Mouse (Mus musculus) MEL (cell line): ENCODE results near the gene Fam227b. TPM values are rescaled to one million over a fixed set of nuclear protein-coding genes. Genes with fewer than 3 reads are reported as not detected.

ENCODE experiments used
- DNase-seq: peaks from one replicate; pipeline ENCODE4 v3.0.0; 2011; ENCODE audit warnings: low read depth, low spot score
- H3K27ac ChIP-seq: 2 replicates; pipeline ENCODE4 v1.5.1; 2012; ENCODE audit warnings: low read depth, mild to moderate bottlenecking, control low read depth, low read length, moderate library complexity; ENCODE audit not compliant: control insufficient read depth
- H3K27me3 ChIP-seq, 2 experiments: fragments of 150-350 bp in 1 of 2; sonication (generic) in 1 of 2; 2 replicates each; pipeline ENCODE4 v1.6.1; 2012; ENCODE audit warnings: low read length in 2 of 2, mild to moderate bottlenecking in 2 of 2, improper control_type of control experiment in 1 of 2, moderate library complexity in 1 of 2; ENCODE audit not compliant: insufficient read depth in 2 of 2, control insufficient read depth in 1 of 2
- H3K36me3 ChIP-seq, 2 experiments: 2 replicates each; pipeline ENCODE4 v1.6.1; 2012 to 2014; ENCODE audit warnings: low read length in 2 of 2, improper control_type of control experiment in 1 of 2, inconsistent platforms in 1 of 2, mild to moderate bottlenecking in 1 of 2; ENCODE audit not compliant: insufficient read depth in 2 of 2, control insufficient read depth in 1 of 2
- H3K4me1 ChIP-seq, 2 experiments: fragments of 150-350 bp in 1 of 2; sonication (generic) in 1 of 2; 2 replicates each; pipeline ENCODE4 v1.6.1; 2012; ENCODE audit warnings: low read length in 2 of 2, improper control_type of control experiment in 1 of 2, mild to moderate bottlenecking in 1 of 2; ENCODE audit not compliant: insufficient read depth in 2 of 2, control insufficient read depth in 1 of 2
- H3K4me3 ChIP-seq, 2 experiments: fragments of 150-350 bp in 1 of 2; sonication (generic) in 1 of 2; 2 replicates each; pipeline ENCODE4 v1.5.1; 2012; ENCODE audit warnings: low read depth in 2 of 2, low read length in 2 of 2, mild to moderate bottlenecking in 2 of 2, moderate library complexity in 2 of 2, control low read depth in 1 of 2, improper control_type of control experiment in 1 of 2; ENCODE audit not compliant: control insufficient read depth in 1 of 2, insufficient read depth in 1 of 2
- H3K79me2 ChIP-seq: 2 replicates; pipeline ENCODE4 v1.6.1; 2012; ENCODE audit warnings: mild to moderate bottlenecking, low read length, moderate library complexity; ENCODE audit not compliant: control insufficient read depth, poor library complexity, insufficient read depth
- H3K9ac ChIP-seq: 2 replicates; pipeline ENCODE4 v1.6.1; 2012; ENCODE audit warnings: low read depth, mild to moderate bottlenecking, control low read depth, low read length, moderate library complexity; ENCODE audit not compliant: control insufficient read depth, poor library complexity, severe bottlenecking
- H3K9me3 ChIP-seq: fragments of 150-350 bp; sonication (generic); replicated peaks from 2 replicates; pipeline ENCODE4 v1.6.1; 2012; ENCODE audit warnings: mild to moderate bottlenecking, low read length, improper control_type of control experiment, moderate library complexity; ENCODE audit not compliant: insufficient read depth
- CHD2 ChIP-seq: IDR thresholded peaks from 2 replicates; pipeline ENCODE4 v1.6.1; 2011; ENCODE audit warnings: low read length, improper control_type of control experiment
- E2F4 ChIP-seq: IDR thresholded peaks from 2 replicates; pipeline ENCODE4 v1.6.1; 2011; ENCODE audit warnings: low read depth, low read length, improper control_type of control experiment, borderline replicate concordance
- ELF1 ChIP-seq: IDR thresholded peaks from 2 replicates; pipeline ENCODE4 v1.6.1; 2014; ENCODE audit warnings: low read depth, mild to moderate bottlenecking, inconsistent platforms, low read length, improper control_type of control experiment, moderate library complexity
- ETS1 ChIP-seq: IDR thresholded peaks from 2 replicates; pipeline ENCODE4 v1.6.1; 2012; ENCODE audit warnings: low read depth, mild to moderate bottlenecking, inconsistent platforms, low read length, improper control_type of control experiment, moderate library complexity
- GABPA ChIP-seq: IDR thresholded peaks from 2 replicates; pipeline ENCODE4 v1.6.1; 2012; ENCODE audit warnings: low read depth, mild to moderate bottlenecking, inconsistent platforms, low read length, improper control_type of control experiment, moderate library complexity
- HCFC1 ChIP-seq: IDR thresholded peaks from 2 replicates; pipeline ENCODE4 v1.6.1; 2012; ENCODE audit warnings: low read depth, mild to moderate bottlenecking, inconsistent platforms, low read length, improper control_type of control experiment, moderate library complexity
- JUND ChIP-seq: IDR thresholded peaks from 2 replicates; pipeline ENCODE4 v1.6.1; 2011; ENCODE audit warnings: low read depth, mild to moderate bottlenecking, improper control_type of control experiment, low read length
- KAT2A ChIP-seq: conservative IDR thresholded peaks from 2 replicates; pipeline ENCODE4 v1.6.1; 2012; ENCODE audit warnings: low read depth, low read length, improper control_type of control experiment, inconsistent platforms
- MAFK ChIP-seq: IDR thresholded peaks from 2 replicates; pipeline ENCODE4 v1.6.1; 2011; ENCODE audit warnings: low read depth, mild to moderate bottlenecking, low read length, improper control_type of control experiment, borderline replicate concordance
- MXI1 ChIP-seq: IDR thresholded peaks from 2 replicates; pipeline ENCODE4 v1.6.1; 2011; ENCODE audit warnings: mild to moderate bottlenecking, low read depth, low read length, improper control_type of control experiment
- MYB ChIP-seq: IDR thresholded peaks from 2 replicates; pipeline ENCODE4 v1.6.1; 2011; ENCODE audit warnings: mild to moderate bottlenecking, low read depth, low read length, improper control_type of control experiment
- MYC ChIP-seq: IDR thresholded peaks from 2 replicates; pipeline ENCODE4 v1.6.1; 2011; ENCODE audit warnings: low read depth, mild to moderate bottlenecking, low read length, improper control_type of control experiment, moderate library complexity
- NELFE ChIP-seq: IDR thresholded peaks from 2 replicates; pipeline ENCODE4 v1.6.1; 2011; ENCODE audit warnings: low read depth, low read length, improper control_type of control experiment
- POLR2A ChIP-seq, 2 experiments: IDR thresholded peaks; 2 replicates each; pipeline ENCODE4 v1.6.1; 2011 to 2012; ENCODE audit warnings: low read length in 2 of 2, mild to moderate bottlenecking in 2 of 2, control low read depth in 1 of 2, improper control_type of control experiment in 1 of 2, low read depth in 1 of 2, moderate library complexity in 1 of 2; ENCODE audit not compliant: control insufficient read depth in 1 of 2, insufficient read depth in 1 of 2, poor library complexity in 1 of 2
- POLR2AphosphoS2 ChIP-seq: IDR thresholded peaks from 2 replicates; pipeline ENCODE4 v1.6.1; 2011; ENCODE audit warnings: low read length, improper control_type of control experiment
- POLR2AphosphoS5 ChIP-seq: IDR thresholded peaks from 2 replicates; pipeline ENCODE4 v1.6.1; 2012; ENCODE audit warnings: low read depth, borderline replicate concordance, mild to moderate bottlenecking, inconsistent platforms, low read length, moderate library complexity, mixed read lengths
- RAD21 ChIP-seq: IDR thresholded peaks from 2 replicates; pipeline ENCODE4 v1.6.1; 2011; ENCODE audit warnings: mild to moderate bottlenecking, low read depth, low read length, improper control_type of control experiment
- RCOR1 ChIP-seq: IDR thresholded peaks from 2 replicates; pipeline ENCODE4 v1.6.1; 2012; ENCODE audit warnings: low read depth, mild to moderate bottlenecking, inconsistent platforms, low read length, improper control_type of control experiment
- SIN3A ChIP-seq: IDR thresholded peaks from 2 replicates; pipeline ENCODE4 v1.6.1; 2012; ENCODE audit warnings: low read length, improper control_type of control experiment, inconsistent platforms
- TAL1 ChIP-seq: IDR thresholded peaks from 2 replicates; pipeline ENCODE4 v1.6.1; 2012; ENCODE audit warnings: mild to moderate bottlenecking, inconsistent platforms, low read length, moderate library complexity, mixed read lengths
- UBTF ChIP-seq: IDR thresholded peaks from 2 replicates; pipeline ENCODE4 v1.6.1; 2012; ENCODE audit warnings: low read depth, mild to moderate bottlenecking, inconsistent platforms, low read length, improper control_type of control experiment, moderate library complexity, borderline replicate concordance; ENCODE audit not compliant: insufficient read depth
- ZC3H11A ChIP-seq: IDR thresholded peaks from 2 replicates; pipeline ENCODE4 v1.6.1; 2012; ENCODE audit warnings: low read depth, mild to moderate bottlenecking, inconsistent platforms, low read length, improper control_type of control experiment
- ZKSCAN1 ChIP-seq: IDR thresholded peaks from 2 replicates; pipeline ENCODE4 v1.6.1; 2012; ENCODE audit warnings: low read depth, mild to moderate bottlenecking, inconsistent platforms, low read length, improper control_type of control experiment, moderate library complexity
- ZMIZ1 ChIP-seq: IDR thresholded peaks from 2 replicates; pipeline ENCODE4 v1.6.1; 2012; ENCODE audit warnings: low read depth, mild to moderate bottlenecking, inconsistent platforms, low read length, improper control_type of control experiment, moderate library complexity
- ZNF384 ChIP-seq: IDR thresholded peaks from 2 replicates; pipeline ENCODE4 v1.6.1; 2012; ENCODE audit warnings: low read depth, mild to moderate bottlenecking, inconsistent platforms, low read length, improper control_type of control experiment
- polyA plus RNA-seq, 2 experiments: library from polyadenylated mRNA; stranded (reverse) in 1 of 2; unstranded in 1 of 2; fragments of >175 nt in 1 of 2; fragments of >200 nt in 1 of 2; gene quantifications; 2 replicates each; pipeline versions ENCODE4 v1.2.1 to v1.2.4; 2012; ENCODE audit warnings: low replicate concordance in 2 of 2, low read depth in 1 of 2; ENCODE audit not compliant: insufficient read length in 2 of 2, insufficient read depth in 1 of 2, missing spikeins in 1 of 2
- total RNA-seq: library from RNA; depleted of rRNA; stranded (reverse); fragments of 300-350 nt; gene quantifications from 2 replicates; pipeline ENCODE4 v1.2.3, GENCODE M21; 2012

Fam227b gene
- total and polyA plus RNA-seq, 3 experiments, result not detected

GRCm38 (mm10) chr2:126090432-126090831 lies 61.4 kb downstream of the Fam227b start (continued):
- TF ChIP-seq NELFE (no peak), MAFK (no peak)

GRCm38 (mm10) chr2:126086187-126086586 lies 65.6 kb downstream of the Fam227b start:
- DNase-seq, result no peak
- H3K9ac ChIP-seq, result no peak overlapping the region
- no peaks in the 10 kb centered on the region for H3K79me2 ChIP-seq
- no peak for TF ChIP-seq MYB
- TF ChIP-seq KAT2A, result no peak
- no peak for TF ChIP-seq POLR2A (IDR thresholded peaks at IDR 0.05; ENCODE audit: control insufficient read depth in 1 of 2, insufficient read depth in 1 of 2, low read depth in 1 of 2, low read length in 2 of 2, poor library complexity in 1 of 2)
- no peak for TF ChIP-seq SIN3A
- no peak for TF ChIP-seq TAL1
- TF ChIP-seq MYC, result no peak
- TF ChIP-seq ZC3H11A, result no peak
- TF ChIP-seq ZMIZ1, result no peak
- TF ChIP-seq CHD2, result no peak
- TF ChIP-seq RAD21, result no peak
- no peak for TF ChIP-seq E2F4
- TF ChIP-seq MXI1, result no peak
- no peak for TF ChIP-seq UBTF
- no peak for TF ChIP-seq ZNF384
- no peak for TF ChIP-seq HCFC1
- no peaks in the 10 kb centered on the region for H3K9me3 ChIP-seq
- no peaks in the 10 kb centered on the region for H3K4me1 ChIP-seq
- H3K36me3 ChIP-seq, result no peaks in the 10 kb centered on the region
- H3K27ac ChIP-seq, result no peak overlapping the region
- no peak overlapping the region for H3K4me3 ChIP-seq
- peaks cover 0 to 3% of the 10 kb centered on the region in 2 experiments; a peak in 2 of 4 replicates for H3K27me3 ChIP-seq

GRCm38 (mm10) chr2:126084326-126084725 lies 67.5 kb downstream of the Fam227b start:
- no peaks in the 10 kb centered on the region for H3K36me3 ChIP-seq
- H3K27ac ChIP-seq, result no peak overlapping the region
- no peak for TF ChIP-seq POLR2AphosphoS2
- no peak for TF ChIP-seq HCFC1
- TF ChIP-seq NELFE, result no peak
- no peak for TF ChIP-seq ZKSCAN1
- TF ChIP-seq CHD2, result no peak
- no peak for TF ChIP-seq JUND
- TF ChIP-seq GABPA, result no peak
- TF ChIP-seq RCOR1, result no peak
- no peak for TF ChIP-seq ETS1
- TF ChIP-seq ELF1, result no peak
- no peak for TF ChIP-seq POLR2AphosphoS5
- TF ChIP-seq MXI1, result no peak
- TF ChIP-seq MYB, result no peak
- no peak for TF ChIP-seq ZC3H11A
- TF ChIP-seq, all 39 proteins: peak for 0
- no peak for DNase-seq
- Histone ChIP-seq H3K27me3 (peaks cover 0 to 3% of the 10 kb centered on the region in 2 experiments; a peak in 2 of 4 replicates), H3K4me3 (no peak overlapping the region), H3K9me3 (no peaks in the 10 kb centered on the region), H3K79me2 (no peaks in the 10 kb centered on the region), H3K9ac (no peak overlapping the region), H3K4me1 (no peaks in the 10 kb centered on the region)
